ENCODE assay signal across 14 mouse cellular contexts in genomic region chr14:55720666-55721065, GRCm38 (mm10). TPM values are rescaled to one million over a fixed set of nuclear protein-coding genes. Genes with fewer than 3 reads are reported as not detected.
DNase-seq lines count a peak whose midpoint lies in the region; ATAC-seq and TF ChIP-seq lines count a peak whose summit lies in the region.
"Had no signal": no experiment of that assay in that cellular context is flagged by ENCODE, and none has a peak within 500 bp of the region (broad histone marks: within the 10 kb centered on the region; RNA-seq: fewer than 3 reads in every experiment).

No protein-coding gene starts in this region.

- no peak overlapping the region for H3K27ac ChIP-seq in hindbrain, embryonic 10.5 days
- H3K27ac ChIP-seq in hindbrain, postnatal 0 days, result no peak overlapping the region
- H3K27ac ChIP-seq in midbrain, embryonic 13.5 days, result no peak overlapping the region
- H3K27ac ChIP-seq in midbrain, embryonic 14.5 days (replicated peaks; ENCODE audit: low read depth, low read length), result no peak overlapping the region
- H3K27ac ChIP-seq in liver, embryonic 11.5 days (ENCODE audit: low read depth, low read length), result no peak overlapping the region
- H3K27ac ChIP-seq in stomach, postnatal 0 days (replicated peaks), result no peak overlapping the region

- peaks cover 45% of the 10 kb centered on the region for H3K36me3 ChIP-seq in hindbrain, embryonic 10.5 days
- H3K36me3 ChIP-seq in hindbrain, postnatal 0 days (ENCODE audit: insufficient read depth, low read length), result 0 out of 2 replicates have a peak, but pooled peaks cover 3% of the 10 kb centered on the region
- peaks cover 43% of the 10 kb centered on the region for H3K36me3 ChIP-seq in midbrain, embryonic 13.5 days
- H3K36me3 ChIP-seq in midbrain, embryonic 14.5 days (ENCODE audit: control insufficient read depth, insufficient read depth, low read length), result peaks cover 37% of the 10 kb centered on the region
- H3K36me3 ChIP-seq in liver, embryonic 11.5 days (ENCODE audit: control insufficient read depth, insufficient read depth, low read length), result peaks cover 11% of the 10 kb centered on the region
- H3K36me3 ChIP-seq in stomach, postnatal 0 days (ENCODE audit: control insufficient read depth, insufficient read depth, low read length), result peaks cover 11% of the 10 kb centered on the region; the same call in 1 of the 2 replicates

- H3K4me3 ChIP-seq in hindbrain, embryonic 10.5 days, result peak overlapping the region; percentile 87; the same call in 1 of the 2 replicates
- H3K4me3 ChIP-seq in hindbrain, postnatal 0 days (ENCODE audit: low read length), result no peak overlapping the region
- peak overlapping the region; percentile 75; the same call in 1 of the 2 replicates for H3K4me3 ChIP-seq in midbrain, embryonic 13.5 days (replicated peaks)
- H3K4me3 ChIP-seq in midbrain, embryonic 14.5 days (replicated peaks; ENCODE audit: low read depth, low read length), result no peak overlapping the region
- no peak overlapping the region for H3K4me3 ChIP-seq in liver, embryonic 11.5 days (ENCODE audit: low read depth, low read length)
- 0 out of 2 replicates have a peak overlapping the region, but pooled peaks have one; percentile 81 for H3K4me3 ChIP-seq in stomach, postnatal 0 days (ENCODE audit: low read depth, low read length)

- no peaks in the 10 kb centered on the region for H3K27me3 ChIP-seq in hindbrain, embryonic 10.5 days (ENCODE audit: insufficient read depth, poor library complexity, severe bottlenecking)
- H3K27me3 ChIP-seq in hindbrain, postnatal 0 days (ENCODE audit: insufficient read depth, low read length), result no peaks in the 10 kb centered on the region
- no peaks in the 10 kb centered on the region for H3K27me3 ChIP-seq in midbrain, embryonic 13.5 days
- no peaks in the 10 kb centered on the region for H3K27me3 ChIP-seq in midbrain, embryonic 14.5 days (ENCODE audit: control insufficient read depth, insufficient read depth, low read length)
- H3K27me3 ChIP-seq in liver, embryonic 11.5 days (replicated peaks; ENCODE audit: control insufficient read depth, insufficient read depth, low read length), result no peaks in the 10 kb centered on the region
- H3K27me3 ChIP-seq in stomach, postnatal 0 days (ENCODE audit: control insufficient read depth, insufficient read depth, low read length), result no peaks in the 10 kb centered on the region

- no peak for DNase-seq in hindbrain, embryonic 10.5 days (ENCODE audit: low spot score)
- DNase-seq in hindbrain, postnatal 0 days (ENCODE audit: low spot score), result no peak
- no peak for DNase-seq in midbrain, embryonic 14.5 days
- no peak for DNase-seq in liver, embryonic 11.5 days (ENCODE audit: low spot score)
- DNase-seq in stomach, postnatal 0 days (ENCODE audit: low spot score), result no peak
- no peak for DNase-seq in lung, adult 18-20 months
- no peak for DNase-seq in urinary bladder, postnatal 10 days (ENCODE audit: low spot score)
- DNase-seq: adrenal gland, postnatal 25 days; cerebellum, adult 11 months; lung, postnatal 36 days; thymus, postnatal 14 days had no signal

- H3K4me1 ChIP-seq in hindbrain, embryonic 10.5 days (replicated peaks), result peaks cover 16% of the 10 kb centered on the region
- H3K4me1 ChIP-seq in hindbrain, postnatal 0 days (ENCODE audit: insufficient read depth, low read length), result 0 out of 2 replicates have a peak, but pooled peaks cover 4% of the 10 kb centered on the region
- H3K4me1 ChIP-seq in midbrain, embryonic 13.5 days (replicated peaks), result peaks cover 17% of the 10 kb centered on the region
- H3K4me1 ChIP-seq in midbrain, embryonic 14.5 days (ENCODE audit: control insufficient read depth, insufficient read depth, low read length), result peaks cover 6% of the 10 kb centered on the region
- H3K4me1 ChIP-seq in liver, embryonic 11.5 days (replicated peaks; ENCODE audit: control insufficient read depth, insufficient read depth, low read length), result peaks cover 8% of the 10 kb centered on the region
- H3K4me1 ChIP-seq in stomach, postnatal 0 days (replicated peaks; ENCODE audit: control insufficient read depth, insufficient read depth), result no peaks in the 10 kb centered on the region

- ATAC-seq in hindbrain, postnatal 0 days, result no peak
- no peak for ATAC-seq in midbrain, embryonic 13.5 days
- ATAC-seq in midbrain, embryonic 14.5 days (ENCODE audit: low FRiP score, low TSS enrichment), result no peak
- ATAC-seq in liver, embryonic 11.5 days (replicated peaks; ENCODE audit: low FRiP score), result no peak
- no peak for ATAC-seq in stomach, postnatal 0 days (ENCODE audit: low FRiP score, low TSS enrichment)
- ATAC-seq: CD4-positive, CD25-positive, alpha-beta regulatory T cell, adult 4 months had no signal

- no peak overlapping the region for H3K4me2 ChIP-seq in hindbrain, postnatal 0 days (ENCODE audit: low read depth, low read length)
- H3K4me2 ChIP-seq in midbrain, embryonic 13.5 days (replicated peaks), result peak overlapping the region; percentile 65; the same call in 1 of the 2 replicates
- H3K4me2 ChIP-seq in midbrain, embryonic 14.5 days (ENCODE audit: low read length), result no peak overlapping the region; the same call in 1 of the 2 replicates
- peak overlapping the region; percentile 89 for H3K4me2 ChIP-seq in liver, embryonic 11.5 days
- no peak overlapping the region for H3K4me2 ChIP-seq in stomach, postnatal 0 days (replicated peaks; ENCODE audit: low read depth)

- TF ChIP-seq CTCF in hindbrain, postnatal 0 days (IDR thresholded peaks at IDR 0.05; ENCODE audit: low read depth), result no peak
- no peak for TF ChIP-seq CTCF in stomach, postnatal 0 days (IDR thresholded peaks at IDR 0.05; ENCODE audit: low read depth)

- H3K9ac ChIP-seq in hindbrain, postnatal 0 days (replicated peaks; ENCODE audit: low read length), result no peak overlapping the region
- H3K9ac ChIP-seq in midbrain, embryonic 13.5 days (replicated peaks), result 0 out of 2 replicates have a peak overlapping the region, but pooled peaks have one; percentile 10
- H3K9ac ChIP-seq in midbrain, embryonic 14.5 days (replicated peaks; ENCODE audit: low read length), result no peak overlapping the region
- H3K9ac ChIP-seq in liver, embryonic 11.5 days (ENCODE audit: low read depth, low read length), result no peak overlapping the region
- H3K9ac ChIP-seq in stomach, postnatal 0 days (ENCODE audit: low read length), result no peak overlapping the region

- 94% methylated on average over 12 of the region's 12 CpGs for WGBS in hindbrain, embryonic 10.5 days
- WGBS in hindbrain, postnatal 0 days, result 93% methylated on average over 12 of the region's 12 CpGs
- WGBS in midbrain, embryonic 13.5 days, result 90% methylated on average over 12 of the region's 12 CpGs
- WGBS in midbrain, embryonic 14.5 days, result 94% methylated on average over 12 of the region's 12 CpGs
- 94% methylated on average over 12 of the region's 12 CpGs for WGBS in liver, embryonic 11.5 days
- WGBS in stomach, postnatal 0 days, result 92% methylated on average over 12 of the region's 12 CpGs

- TF ChIP-seq EP300 in stomach, postnatal 0 days (optimal IDR thresholded peaks at IDR 0.05), result no peak

- H3K9me3 ChIP-seq in hindbrain, embryonic 10.5 days, result no peaks in the 10 kb centered on the region
- H3K9me3 ChIP-seq in hindbrain, postnatal 0 days (ENCODE audit: low read length), result no peaks in the 10 kb centered on the region
- H3K9me3 ChIP-seq in midbrain, embryonic 13.5 days, result no peaks in the 10 kb centered on the region
- no peaks in the 10 kb centered on the region for H3K9me3 ChIP-seq in midbrain, embryonic 14.5 days (ENCODE audit: control insufficient read depth, low read length)
- H3K9me3 ChIP-seq in liver, embryonic 11.5 days (ENCODE audit: control insufficient read depth, low read length), result no peaks in the 10 kb centered on the region
- no peaks in the 10 kb centered on the region for H3K9me3 ChIP-seq in stomach, postnatal 0 days (ENCODE audit: control insufficient read depth, low read length)

RNA-seq across cellular contexts. Expression of gene Rabggta, which starts 1.4 kb away (rescaled TPM):
- 34.7 and 36.3 TPM in 2 replicates for polyA plus RNA-seq in hindbrain, embryonic 10.5 days (2016; fragmentation: Nextera tagmentation; extraction: Ambion mirVana)
- total RNA-seq in hindbrain, postnatal 0 days (2014; rRNA removed), result 78.7 and 83.8 TPM in 2 replicates
- polyA plus RNA-seq in hindbrain, postnatal 0 days (2015; fragmentation: Nextera tagmentation; extraction: Ambion mirVana), result 50.4 and 51.9 TPM in 2 replicates
- 45.0 and 48.8 TPM in 2 replicates for polyA plus RNA-seq in midbrain, embryonic 13.5 days (2015; fragmentation: Nextera tagmentation; extraction: Ambion mirVana)
- 39.4 and 48.5 TPM in 2 replicates for polyA plus RNA-seq in midbrain, embryonic 14.5 days (2014; fragmentation: Nextera tagmentation; extraction: Ambion mirVana)
- polyA plus RNA-seq in liver, embryonic 11.5 days (2014; fragmentation: Nextera tagmentation; extraction: Ambion mirVana), result 22.8 and 24.0 TPM in 2 replicates
- 25.7 and 27.3 TPM in 2 replicates for polyA plus RNA-seq in stomach, postnatal 0 days (2015; fragmentation: Nextera tagmentation; extraction: Ambion mirVana)

RNA-seq across cellular contexts. Expression of gene Tgm1, which starts 6.9 kb away (rescaled TPM):
- 0.34 and 0.81 TPM in 2 replicates for polyA plus RNA-seq in hindbrain, embryonic 10.5 days (2016; fragmentation: Nextera tagmentation; extraction: Ambion mirVana)
- 0.10 and 0.11 TPM in 2 replicates for total RNA-seq in hindbrain, postnatal 0 days (2014; rRNA removed)
- 0.06 and 0.16 TPM in 2 replicates for polyA plus RNA-seq in hindbrain, postnatal 0 days (2015; fragmentation: Nextera tagmentation; extraction: Ambion mirVana)
- 0.32 and 0.46 TPM in 2 replicates for polyA plus RNA-seq in midbrain, embryonic 13.5 days (2015; fragmentation: Nextera tagmentation; extraction: Ambion mirVana)
- 0.14 and 0.36 TPM in 2 replicates for polyA plus RNA-seq in midbrain, embryonic 14.5 days (2014; fragmentation: Nextera tagmentation; extraction: Ambion mirVana)
- polyA plus RNA-seq in liver, embryonic 11.5 days (2014; fragmentation: Nextera tagmentation; extraction: Ambion mirVana), result 3.0 and 3.3 TPM in 2 replicates
- 79.0 and 80.6 TPM in 2 replicates for polyA plus RNA-seq in stomach, postnatal 0 days (2015; fragmentation: Nextera tagmentation; extraction: Ambion mirVana)
- total RNA-seq: adrenal gland, postnatal 25 days; left cerebral cortex, adult 2 months had no signal
- polyA plus RNA-seq: CD4-positive, CD25-positive, alpha-beta regulatory T cell, adult 4 months had no signal

RNA-seq across cellular contexts. Expression of gene Dhrs1, which starts 24.8 kb away (rescaled TPM):
- 68.5 and 73.8 TPM in 2 replicates for polyA plus RNA-seq in hindbrain, embryonic 10.5 days (2016; fragmentation: Nextera tagmentation; extraction: Ambion mirVana)
- 62.0 and 69.2 TPM in 2 replicates for total RNA-seq in hindbrain, postnatal 0 days (2014; rRNA removed)
- 86.0 and 88.3 TPM in 2 replicates for polyA plus RNA-seq in hindbrain, postnatal 0 days (2015; fragmentation: Nextera tagmentation; extraction: Ambion mirVana)
- polyA plus RNA-seq in midbrain, embryonic 13.5 days (2015; fragmentation: Nextera tagmentation; extraction: Ambion mirVana), result 66.3 and 68.8 TPM in 2 replicates
- polyA plus RNA-seq in midbrain, embryonic 14.5 days (2014; fragmentation: Nextera tagmentation; extraction: Ambion mirVana), result 60.1 and 65.1 TPM in 2 replicates
- polyA plus RNA-seq in liver, embryonic 11.5 days (2014; fragmentation: Nextera tagmentation; extraction: Ambion mirVana), result 48.8 and 53.9 TPM in 2 replicates
- polyA plus RNA-seq in stomach, postnatal 0 days (2015; fragmentation: Nextera tagmentation; extraction: Ambion mirVana), result 92.3 and 99.5 TPM in 2 replicates

RNA-seq across cellular contexts. Expression of gene Nop9, which starts 24.8 kb away (rescaled TPM):
- 53.3 and 56.5 TPM in 2 replicates for polyA plus RNA-seq in hindbrain, embryonic 10.5 days (2016; fragmentation: Nextera tagmentation; extraction: Ambion mirVana)
- 19.9 and 28.9 TPM in 2 replicates for total RNA-seq in hindbrain, postnatal 0 days (2014; rRNA removed)
- polyA plus RNA-seq in hindbrain, postnatal 0 days (2015; fragmentation: Nextera tagmentation; extraction: Ambion mirVana), result 23.0 and 23.5 TPM in 2 replicates
- 33.8 and 36.2 TPM in 2 replicates for polyA plus RNA-seq in midbrain, embryonic 13.5 days (2015; fragmentation: Nextera tagmentation; extraction: Ambion mirVana)
- polyA plus RNA-seq in midbrain, embryonic 14.5 days (2014; fragmentation: Nextera tagmentation; extraction: Ambion mirVana), result 25.0 and 31.2 TPM in 2 replicates
- 70.6 and 76.1 TPM in 2 replicates for polyA plus RNA-seq in liver, embryonic 11.5 days (2014; fragmentation: Nextera tagmentation; extraction: Ambion mirVana)
- polyA plus RNA-seq in stomach, postnatal 0 days (2015; fragmentation: Nextera tagmentation; extraction: Ambion mirVana), result 16.8 and 19.8 TPM in 2 replicates

RNA-seq across cellular contexts. Expression of gene Cideb, which starts 37.6 kb away (rescaled TPM):
- 0.17 TPM in 1 of 2 replicates, not detected in the other for polyA plus RNA-seq in hindbrain, embryonic 10.5 days (2016; fragmentation: Nextera tagmentation; extraction: Ambion mirVana)
- 1.9 TPM in 1 of 2 replicates, not detected in the other for total RNA-seq in hindbrain, postnatal 0 days (2014; rRNA removed)
- polyA plus RNA-seq in hindbrain, postnatal 0 days (2015; fragmentation: Nextera tagmentation; extraction: Ambion mirVana), result 0.75 and 0.81 TPM in 2 replicates
- polyA plus RNA-seq in midbrain, embryonic 13.5 days (2015; fragmentation: Nextera tagmentation; extraction: Ambion mirVana), result 0.19 TPM in 1 of 2 replicates, not detected in the other
- 0.18 and 0.19 TPM in 2 replicates for polyA plus RNA-seq in midbrain, embryonic 14.5 days (2014; fragmentation: Nextera tagmentation; extraction: Ambion mirVana)
- 8.9 and 9.1 TPM in 2 replicates for polyA plus RNA-seq in liver, embryonic 11.5 days (2014; fragmentation: Nextera tagmentation; extraction: Ambion mirVana)
- 12.3 and 13.6 TPM in 2 replicates for polyA plus RNA-seq in stomach, postnatal 0 days (2015; fragmentation: Nextera tagmentation; extraction: Ambion mirVana)
- polyA plus RNA-seq: CD4-positive, CD25-positive, alpha-beta regulatory T cell, adult 4 months had no signal

Comparison
In these comparisons a context has a peak if more than half of its experiments do, and no peak if none do; other contexts are left out.
1. H3K4me3 ChIP-seq: peak in hindbrain, embryonic 10.5 days (single experiment), midbrain, embryonic 13.5 days (single experiment) and stomach, postnatal 0 days (single experiment); none in hindbrain, postnatal 0 days (single experiment), midbrain, embryonic 14.5 days (single experiment) and liver, embryonic 11.5 days (single experiment).
2. H3K4me2 ChIP-seq: peak in midbrain, embryonic 13.5 days (single experiment) and liver, embryonic 11.5 days (single experiment); none in hindbrain, postnatal 0 days (single experiment), midbrain, embryonic 14.5 days (single experiment) and stomach, postnatal 0 days (single experiment).
3. RNA of gene Tgm1, which starts 6.9 kb away (polyA plus RNA-seq): 79.0 to 80.6 TPM in stomach, postnatal 0 days; 3.0 to 3.3 TPM in liver, embryonic 11.5 days, 0.34 to 0.81 TPM in hindbrain, embryonic 10.5 days, 0.32 to 0.46 TPM in midbrain, embryonic 13.5 days, 0.06 to 0.16 TPM in hindbrain, postnatal 0 days and 0.14 to 0.36 TPM in midbrain, embryonic 14.5 days; every median in the first group is over 10 times any median in the second.